Mouse (Mus musculus) kidney, postnatal 36 days (tissue): ENCODE results near the gene Fam187b.
"Not testable (repeated sequence)": the region's sequence is repeated elsewhere in the genome, so short reads cannot be mapped to it uniquely, and the experiment has no call there.

Experiments used
- DNase-seq, 2 experiments: peaks; one replicate each; pipeline ENCODE4 v3.0.0; 2021 to 2022; ENCODE audit warnings: mixed read lengths in 2 of 2

Gene Fam187b

GRCm38 (mm10) chr7:30973501-30974289 is at the start of gene Fam187b:
Gene Fam187b (plus strand): TSS chr7:30973790.
- peak; percentile 91 to 95 for DNase-seq

GRCm38 (mm10) chr7:30924071-30924470 is 49.5 kb upstream of the Fam187b start:
- DNase-seq, result no peak

GRCm38 (mm10) chr7:30924581-30924980 is 49.0 kb upstream of the Fam187b start, which contains the start of gene Hamp2:
Gene Hamp2 (minus strand): TSS chr7:30924681.
- not testable (repeated sequence) for DNase-seq

GRCm38 (mm10) chr7:30935422-30936099 is 38.0 kb upstream of the Fam187b start:
- not testable (repeated sequence) for DNase-seq

- not testable (repeated sequence) for DNase-seq
Measured at GRCm38 (mm10) chr7:30940070-30940469, 33.5 kb upstream of the Fam187b start.

- DNase-seq, result not testable (repeated sequence)
Measured at GRCm38 (mm10) chr7:30942365-30942764, 31.2 kb upstream of the Fam187b start.

GRCm38 (mm10) chr7:30943909-30944635 is 29.5 kb upstream of the Fam187b start, which contains the start of gene Hamp:
Gene Hamp (minus strand): TSS chr7:30944032.
- no peak for DNase-seq

- DNase-seq, result not testable (repeated sequence)
Measured at GRCm38 (mm10) chr7:30944706-30945105, 28.9 kb upstream of the Fam187b start.

- DNase-seq, result not testable (repeated sequence)
Measured at GRCm38 (mm10) chr7:30945466-30945865, 28.1 kb upstream of the Fam187b start.

- no peak for DNase-seq
Measured at GRCm38 (mm10) chr7:30945876-30946275, 27.7 kb upstream of the Fam187b start.

- not testable (repeated sequence) for DNase-seq
Measured at GRCm38 (mm10) chr7:30949902-30950301, 23.7 kb upstream of the Fam187b start.

- no peak for DNase-seq
Measured at GRCm38 (mm10) chr7:30952441-30953265, 20.9 kb upstream of the Fam187b start.

- no peak for DNase-seq
Measured at GRCm38 (mm10) chr7:30953459-30953858, 20.1 kb upstream of the Fam187b start.

GRCm38 (mm10) chr7:30954036-30954435 is 19.6 kb upstream of the Fam187b start:
- DNase-seq, result no peak

GRCm38 (mm10) chr7:30954971-30955520 is 18.5 kb upstream of the Fam187b start:
- no peak for DNase-seq

GRCm38 (mm10) chr7:30955584-30956356 is 17.8 kb upstream of the Fam187b start:
- peak; percentile 92 to 96 for DNase-seq

GRCm38 (mm10) chr7:30956357-30956751 is 17.2 kb upstream of the Fam187b start:
- peak in 1 of 2 experiments; percentile 61 for DNase-seq

GRCm38 (mm10) chr7:30956756-30957366 is 16.7 kb upstream of the Fam187b start, which contains the start of gene Usf2:
Gene Usf2 (minus strand): TSS chr7:30956803.
- peak; percentile 84 to 88 for DNase-seq

- DNase-seq, result peak; percentile 90 to 94
Measured at GRCm38 (mm10) chr7:30957367-30957783, 16.2 kb upstream of the Fam187b start.

- DNase-seq, result peak in 1 of 2 experiments; percentile 32
Measured at GRCm38 (mm10) chr7:30958109-30958865, 15.3 kb upstream of the Fam187b start.
